In genomic region chr4:101240163-101240874, GRCm38 (mm10) we compare ENCODE assay signal across 16 mouse cellular contexts. TPM values are rescaled to one million over a fixed set of nuclear protein-coding genes. Genes with fewer than 3 reads are reported as not detected.
DNase-seq lines count a peak whose midpoint lies in the region; ATAC-seq and TF ChIP-seq lines count a peak whose summit lies in the region.
"Had no signal": no experiment of that assay in that cellular context is flagged by ENCODE, and none has a peak within 500 bp of the region (broad histone marks: within the 10 kb centered on the region; RNA-seq: fewer than 3 reads in every experiment).

No protein-coding gene starts in this region.

- no peaks in the 10 kb centered on the region for H3K4me1 ChIP-seq in hindbrain, embryonic 11.5 days (replicated peaks; ENCODE audit: control insufficient read depth, insufficient read depth, low read length)
- H3K4me1 ChIP-seq in hindbrain, embryonic 14.5 days (replicated peaks; ENCODE audit: control insufficient read depth, insufficient read depth, low read length): no peaks in the 10 kb centered on the region
- H3K4me1 ChIP-seq in midbrain, embryonic 13.5 days (replicated peaks): 0 out of 2 replicates have a peak, but pooled peaks cover 6% of the 10 kb centered on the region
- H3K4me1 ChIP-seq in midbrain, postnatal 0 days (ENCODE audit: insufficient read depth, low read length): no peaks in the 10 kb centered on the region
- H3K4me1 ChIP-seq in intestine, embryonic 15.5 days (replicated peaks): no peaks in the 10 kb centered on the region
- no peaks in the 10 kb centered on the region; the same call in 1 of the 2 replicates for H3K4me1 ChIP-seq in stomach, embryonic 15.5 days

- TF ChIP-seq CTCF in midbrain, postnatal 0 days (IDR thresholded peaks at IDR 0.05): no peak

- ATAC-seq in hindbrain, embryonic 11.5 days (ENCODE audit: low FRiP score): peak; percentile 76
- ATAC-seq in hindbrain, embryonic 14.5 days (ENCODE audit: low FRiP score): no peak
- peak; percentile 56; the same call in 1 of the 2 replicates for ATAC-seq in midbrain, embryonic 13.5 days
- ATAC-seq in midbrain, postnatal 0 days (ENCODE audit: low FRiP score): no peak
- 0 out of 2 replicates have a peak, but pooled peaks have one; percentile 49 for ATAC-seq in intestine, embryonic 15.5 days
- ATAC-seq in stomach, embryonic 15.5 days (ENCODE audit: insufficient read depth, low FRiP score, low read depth): peak; percentile 50; the same call in 1 of the 2 replicates
- ATAC-seq: forebrain, postnatal 0 days; Patski had no signal

- no peak overlapping the region for H3K4me2 ChIP-seq in hindbrain, embryonic 11.5 days (replicated peaks; ENCODE audit: low read depth, low read length)
- H3K4me2 ChIP-seq in hindbrain, embryonic 14.5 days (replicated peaks): no peak overlapping the region
- H3K4me2 ChIP-seq in midbrain, embryonic 13.5 days (replicated peaks): no peak overlapping the region
- H3K4me2 ChIP-seq in midbrain, postnatal 0 days (ENCODE audit: low read depth, low read length, poor library complexity, severe bottlenecking): no peak overlapping the region
- H3K4me2 ChIP-seq in intestine, embryonic 15.5 days (replicated peaks): no peak overlapping the region
- H3K4me2 ChIP-seq in stomach, embryonic 15.5 days: no peak overlapping the region
- H3K4me2 ChIP-seq: midbrain, embryonic 12.5 days had no signal

- no peaks in the 10 kb centered on the region for H3K36me3 ChIP-seq in hindbrain, embryonic 11.5 days (ENCODE audit: control insufficient read depth, insufficient read depth, low read length)
- no peaks in the 10 kb centered on the region for H3K36me3 ChIP-seq in hindbrain, embryonic 14.5 days (replicated peaks; ENCODE audit: control insufficient read depth, insufficient read depth)
- H3K36me3 ChIP-seq in midbrain, embryonic 13.5 days: no peaks in the 10 kb centered on the region
- H3K36me3 ChIP-seq in midbrain, postnatal 0 days (ENCODE audit: insufficient read depth, low read length): no peaks in the 10 kb centered on the region
- no peaks in the 10 kb centered on the region for H3K36me3 ChIP-seq in intestine, embryonic 15.5 days
- no peaks in the 10 kb centered on the region for H3K36me3 ChIP-seq in stomach, embryonic 15.5 days
- H3K36me3 ChIP-seq: midbrain, embryonic 12.5 days had no signal

- DNase-seq in hindbrain, embryonic 11.5 days (ENCODE audit: low spot score): no peak
- no peak for DNase-seq in hindbrain, embryonic 14.5 days (ENCODE audit: low spot score)
- DNase-seq in midbrain, postnatal 0 days (ENCODE audit: low spot score): no peak
- DNase-seq in cerebellum, postnatal 14 days: no peak
- DNase-seq: cerebellum, adult 9-11 months; forebrain, postnatal 0 days; kidney, adult 9 months; left cerebral cortex, postnatal 4 days; lung, adult 2 months; right cerebral cortex, postnatal 4 days had no signal

- 78% methylated on average over 5 of the region's 5 CpGs for WGBS in hindbrain, embryonic 11.5 days
- 75% methylated on average over 5 of the region's 5 CpGs for WGBS in hindbrain, embryonic 14.5 days
- WGBS in midbrain, embryonic 13.5 days: 87% methylated on average over 5 of the region's 5 CpGs
- 85% methylated on average over 5 of the region's 5 CpGs for WGBS in midbrain, postnatal 0 days
- WGBS in intestine, embryonic 15.5 days: 84% methylated on average over 5 of the region's 5 CpGs
- 87% methylated on average over 5 of the region's 5 CpGs for WGBS in stomach, embryonic 15.5 days

- no peak overlapping the region for H3K4me3 ChIP-seq in hindbrain, embryonic 11.5 days (ENCODE audit: low read depth, low read length)
- H3K4me3 ChIP-seq in hindbrain, embryonic 14.5 days (replicated peaks; ENCODE audit: low read length): no peak overlapping the region
- H3K4me3 ChIP-seq in midbrain, embryonic 13.5 days (replicated peaks): no peak overlapping the region
- no peak overlapping the region for H3K4me3 ChIP-seq in midbrain, postnatal 0 days (ENCODE audit: low read depth, low read length)
- H3K4me3 ChIP-seq in intestine, embryonic 15.5 days (replicated peaks): no peak overlapping the region
- no peak overlapping the region for H3K4me3 ChIP-seq in stomach, embryonic 15.5 days (replicated peaks)
- H3K4me3 ChIP-seq: midbrain, embryonic 12.5 days had no signal

- H3K9ac ChIP-seq in hindbrain, embryonic 11.5 days (ENCODE audit: low read depth, low read length): no peak overlapping the region
- H3K9ac ChIP-seq in hindbrain, embryonic 14.5 days: no peak overlapping the region
- H3K9ac ChIP-seq in midbrain, embryonic 13.5 days (replicated peaks): no peak overlapping the region
- H3K9ac ChIP-seq in midbrain, postnatal 0 days (replicated peaks; ENCODE audit: low read length, poor library complexity, severe bottlenecking): no peak overlapping the region
- no peak overlapping the region for H3K9ac ChIP-seq in intestine, embryonic 15.5 days
- no peak overlapping the region for H3K9ac ChIP-seq in stomach, embryonic 15.5 days
- H3K9ac ChIP-seq: forebrain, postnatal 0 days; midbrain, embryonic 12.5 days had no signal

- H3K27me3 ChIP-seq in hindbrain, embryonic 11.5 days (ENCODE audit: control insufficient read depth, insufficient read depth, low read length): no peaks in the 10 kb centered on the region
- no peaks in the 10 kb centered on the region for H3K27me3 ChIP-seq in hindbrain, embryonic 14.5 days (ENCODE audit: control insufficient read depth, insufficient read depth, low read length)
- H3K27me3 ChIP-seq in midbrain, embryonic 13.5 days: no peaks in the 10 kb centered on the region
- H3K27me3 ChIP-seq in midbrain, postnatal 0 days (ENCODE audit: insufficient read depth, low read length): no peaks in the 10 kb centered on the region
- no peaks in the 10 kb centered on the region for H3K27me3 ChIP-seq in intestine, embryonic 15.5 days (replicated peaks)
- H3K27me3 ChIP-seq in stomach, embryonic 15.5 days (replicated peaks): no peaks in the 10 kb centered on the region
- H3K27me3 ChIP-seq: CH12.LX; midbrain, embryonic 12.5 days; Patski had no signal

- H3K9me3 ChIP-seq in hindbrain, embryonic 11.5 days (ENCODE audit: control insufficient read depth, low read length): no peaks in the 10 kb centered on the region
- no peaks in the 10 kb centered on the region for H3K9me3 ChIP-seq in hindbrain, embryonic 14.5 days (ENCODE audit: control insufficient read depth, low read length)
- no peaks in the 10 kb centered on the region for H3K9me3 ChIP-seq in midbrain, embryonic 13.5 days
- H3K9me3 ChIP-seq in midbrain, postnatal 0 days (ENCODE audit: low read length): no peaks in the 10 kb centered on the region
- H3K9me3 ChIP-seq in intestine, embryonic 15.5 days: no peaks in the 10 kb centered on the region
- no peaks in the 10 kb centered on the region for H3K9me3 ChIP-seq in stomach, embryonic 15.5 days
- H3K9me3 ChIP-seq: midbrain, embryonic 12.5 days had no signal

- H3K27ac ChIP-seq in hindbrain, embryonic 11.5 days (ENCODE audit: low read depth, low read length): no peak overlapping the region
- no peak overlapping the region for H3K27ac ChIP-seq in hindbrain, embryonic 14.5 days
- H3K27ac ChIP-seq in midbrain, embryonic 13.5 days: no peak overlapping the region
- no peak overlapping the region for H3K27ac ChIP-seq in midbrain, postnatal 0 days (ENCODE audit: low read depth, low read length)
- no peak overlapping the region for H3K27ac ChIP-seq in intestine, embryonic 15.5 days
- no peak overlapping the region; the same call in 1 of the 2 replicates for H3K27ac ChIP-seq in stomach, embryonic 15.5 days
- H3K27ac ChIP-seq: midbrain, embryonic 12.5 days had no signal

RNA-seq across cellular contexts. Expression of gene Jak1, which starts 24.8 kb away (rescaled TPM):
- 62.9 and 68.0 TPM in 2 replicates for polyA plus RNA-seq in hindbrain, embryonic 11.5 days (2014; fragmentation: Nextera tagmentation; extraction: Ambion mirVana)
- 100 and 112 TPM in 2 replicates for polyA plus RNA-seq in hindbrain, embryonic 14.5 days (2014; fragmentation: Nextera tagmentation; extraction: Ambion mirVana)
- 47.9 TPM in 2 replicates for polyA plus RNA-seq in midbrain, embryonic 13.5 days (2015; fragmentation: Nextera tagmentation; extraction: Ambion mirVana)
- 76.1 and 87.5 TPM in 2 replicates for total RNA-seq in midbrain, postnatal 0 days (2014; rRNA removed)
- polyA plus RNA-seq in midbrain, postnatal 0 days (2015; fragmentation: Nextera tagmentation; extraction: Ambion mirVana): 82.7 and 91.9 TPM in 2 replicates
- 71.1 and 76.5 TPM in 2 replicates for polyA plus RNA-seq in intestine, embryonic 15.5 days (2015; fragmentation: Nextera tagmentation; extraction: Ambion mirVana)
- polyA plus RNA-seq in stomach, embryonic 15.5 days (2015; fragmentation: Nextera tagmentation; extraction: Ambion mirVana): 84.5 and 91.5 TPM in 2 replicates

Comparison
In these comparisons a context has a peak if more than half of its experiments do, and no peak if none do; other contexts are left out.
1. ATAC-seq: peak in hindbrain, embryonic 11.5 days (single experiment), midbrain, embryonic 13.5 days (single experiment), intestine, embryonic 15.5 days (single experiment) and stomach, embryonic 15.5 days (single experiment); none in hindbrain, embryonic 14.5 days (single experiment) and midbrain, postnatal 0 days (single experiment).